Mouse (Mus musculus) megakaryocyte, embryonic 14.5 days (primary cell): ENCODE data around the gene Gprc5b.

Experiments
- FLI1 ChIP-seq: IDR thresholded peaks from 2 replicates; pipeline ENCODE4 v1.6.1; 2012; ENCODE audit warnings: low read length, inconsistent platforms, mixed read lengths
- GATA1 ChIP-seq: IDR thresholded peaks from 3 replicates; pipeline ENCODE4 v1.6.1; 2012; ENCODE audit warnings: mixed read lengths, low read length, inconsistent platforms, borderline replicate concordance

- no peak for TF ChIP-seq GATA1
- TF ChIP-seq FLI1, result no peak
These were observed 72.4 kb downstream of the Gprc5b start for GRCm38 (mm10) chr7:118922441-118923202.
